Mouse (Mus musculus) MEL (cell line): ENCODE results near the gene Gm7694. TPM values are rescaled to one million over a fixed set of nuclear protein-coding genes. Genes with fewer than 3 reads are reported as not detected.

Experiments used
- DNase-seq: peaks from one replicate; pipeline ENCODE4 v3.0.0; 2011; ENCODE audit warnings: low read depth, low spot score
- H3K27ac ChIP-seq: 2 replicates; pipeline ENCODE4 v1.5.1; 2012; ENCODE audit warnings: low read depth, mild to moderate bottlenecking, control low read depth, low read length, moderate library complexity; ENCODE audit not compliant: control insufficient read depth
- H3K27me3 ChIP-seq, 2 experiments: fragments of 150-350 bp in 1 of 2; sonication (generic) in 1 of 2; 2 replicates each; pipeline ENCODE4 v1.6.1; 2012; ENCODE audit warnings: low read length in 2 of 2, mild to moderate bottlenecking in 2 of 2, improper control_type of control experiment in 1 of 2, moderate library complexity in 1 of 2; ENCODE audit not compliant: insufficient read depth in 2 of 2, control insufficient read depth in 1 of 2
- H3K36me3 ChIP-seq, 2 experiments: 2 replicates each; pipeline ENCODE4 v1.6.1; 2012 to 2014; ENCODE audit warnings: low read length in 2 of 2, improper control_type of control experiment in 1 of 2, inconsistent platforms in 1 of 2, mild to moderate bottlenecking in 1 of 2; ENCODE audit not compliant: insufficient read depth in 2 of 2, control insufficient read depth in 1 of 2
- H3K4me1 ChIP-seq, 2 experiments: fragments of 150-350 bp in 1 of 2; sonication (generic) in 1 of 2; 2 replicates each; pipeline ENCODE4 v1.6.1; 2012; ENCODE audit warnings: low read length in 2 of 2, improper control_type of control experiment in 1 of 2, mild to moderate bottlenecking in 1 of 2; ENCODE audit not compliant: insufficient read depth in 2 of 2, control insufficient read depth in 1 of 2
- H3K4me3 ChIP-seq, 2 experiments: fragments of 150-350 bp in 1 of 2; sonication (generic) in 1 of 2; 2 replicates each; pipeline ENCODE4 v1.5.1; 2012; ENCODE audit warnings: low read depth in 2 of 2, low read length in 2 of 2, mild to moderate bottlenecking in 2 of 2, moderate library complexity in 2 of 2, control low read depth in 1 of 2, improper control_type of control experiment in 1 of 2; ENCODE audit not compliant: control insufficient read depth in 1 of 2, insufficient read depth in 1 of 2
- H3K79me2 ChIP-seq: 2 replicates; pipeline ENCODE4 v1.6.1; 2012; ENCODE audit warnings: mild to moderate bottlenecking, low read length, moderate library complexity; ENCODE audit not compliant: control insufficient read depth, poor library complexity, insufficient read depth
- H3K9ac ChIP-seq: 2 replicates; pipeline ENCODE4 v1.6.1; 2012; ENCODE audit warnings: low read depth, mild to moderate bottlenecking, control low read depth, low read length, moderate library complexity; ENCODE audit not compliant: control insufficient read depth, poor library complexity, severe bottlenecking
- H3K9me3 ChIP-seq: fragments of 150-350 bp; sonication (generic); replicated peaks from 2 replicates; pipeline ENCODE4 v1.6.1; 2012; ENCODE audit warnings: mild to moderate bottlenecking, low read length, improper control_type of control experiment, moderate library complexity; ENCODE audit not compliant: insufficient read depth
- BHLHE40 ChIP-seq: IDR thresholded peaks from 2 replicates; pipeline ENCODE4 v1.6.1; 2012; ENCODE audit warnings: low read depth, mild to moderate bottlenecking, inconsistent platforms, low read length, improper control_type of control experiment, borderline replicate concordance
- CHD1 ChIP-seq: IDR thresholded peaks from 2 replicates; pipeline ENCODE4 v1.6.1; 2012; ENCODE audit warnings: low read depth, mild to moderate bottlenecking, inconsistent platforms, low read length, improper control_type of control experiment
- E2F4 ChIP-seq: IDR thresholded peaks from 2 replicates; pipeline ENCODE4 v1.6.1; 2011; ENCODE audit warnings: low read depth, low read length, improper control_type of control experiment, borderline replicate concordance
- ETS1 ChIP-seq: IDR thresholded peaks from 2 replicates; pipeline ENCODE4 v1.6.1; 2012; ENCODE audit warnings: low read depth, mild to moderate bottlenecking, inconsistent platforms, low read length, improper control_type of control experiment, moderate library complexity
- GABPA ChIP-seq: IDR thresholded peaks from 2 replicates; pipeline ENCODE4 v1.6.1; 2012; ENCODE audit warnings: low read depth, mild to moderate bottlenecking, inconsistent platforms, low read length, improper control_type of control experiment, moderate library complexity
- GATA1 ChIP-seq: IDR thresholded peaks from 2 replicates; pipeline ENCODE4 v1.6.1; 2011; ENCODE audit warnings: low read depth, low read length, improper control_type of control experiment
- HCFC1 ChIP-seq: IDR thresholded peaks from 2 replicates; pipeline ENCODE4 v1.6.1; 2012; ENCODE audit warnings: low read depth, mild to moderate bottlenecking, inconsistent platforms, low read length, improper control_type of control experiment, moderate library complexity
- JUND ChIP-seq: IDR thresholded peaks from 2 replicates; pipeline ENCODE4 v1.6.1; 2011; ENCODE audit warnings: low read depth, mild to moderate bottlenecking, improper control_type of control experiment, low read length
- KAT2A ChIP-seq: conservative IDR thresholded peaks from 2 replicates; pipeline ENCODE4 v1.6.1; 2012; ENCODE audit warnings: low read depth, low read length, improper control_type of control experiment, inconsistent platforms
- MAFK ChIP-seq: IDR thresholded peaks from 2 replicates; pipeline ENCODE4 v1.6.1; 2011; ENCODE audit warnings: low read depth, mild to moderate bottlenecking, low read length, improper control_type of control experiment, borderline replicate concordance
- MAX ChIP-seq: IDR thresholded peaks from 2 replicates; pipeline ENCODE4 v1.6.1; 2011; ENCODE audit warnings: low read length, improper control_type of control experiment
- MAZ ChIP-seq: IDR thresholded peaks from 2 replicates; pipeline ENCODE4 v1.6.1; 2012; ENCODE audit warnings: low read depth, mild to moderate bottlenecking, inconsistent platforms, low read length, improper control_type of control experiment
- MYB ChIP-seq: IDR thresholded peaks from 2 replicates; pipeline ENCODE4 v1.6.1; 2011; ENCODE audit warnings: mild to moderate bottlenecking, low read depth, low read length, improper control_type of control experiment
- MYC ChIP-seq: IDR thresholded peaks from 2 replicates; pipeline ENCODE4 v1.6.1; 2011; ENCODE audit warnings: low read depth, mild to moderate bottlenecking, low read length, improper control_type of control experiment, moderate library complexity
- POLR2A ChIP-seq, 2 experiments: IDR thresholded peaks; 2 replicates each; pipeline ENCODE4 v1.6.1; 2011 to 2012; ENCODE audit warnings: low read length in 2 of 2, mild to moderate bottlenecking in 2 of 2, control low read depth in 1 of 2, improper control_type of control experiment in 1 of 2, low read depth in 1 of 2, moderate library complexity in 1 of 2; ENCODE audit not compliant: control insufficient read depth in 1 of 2, insufficient read depth in 1 of 2, poor library complexity in 1 of 2
- POLR2AphosphoS2 ChIP-seq: IDR thresholded peaks from 2 replicates; pipeline ENCODE4 v1.6.1; 2011; ENCODE audit warnings: low read length, improper control_type of control experiment
- POLR2AphosphoS5 ChIP-seq: IDR thresholded peaks from 2 replicates; pipeline ENCODE4 v1.6.1; 2012; ENCODE audit warnings: low read depth, borderline replicate concordance, mild to moderate bottlenecking, inconsistent platforms, low read length, moderate library complexity, mixed read lengths
- RCOR1 ChIP-seq: IDR thresholded peaks from 2 replicates; pipeline ENCODE4 v1.6.1; 2012; ENCODE audit warnings: low read depth, mild to moderate bottlenecking, inconsistent platforms, low read length, improper control_type of control experiment
- SMC3 ChIP-seq: IDR thresholded peaks from 2 replicates; pipeline ENCODE4 v1.6.1; 2011; ENCODE audit warnings: low read depth, low read length, improper control_type of control experiment
- TAL1 ChIP-seq: IDR thresholded peaks from 2 replicates; pipeline ENCODE4 v1.6.1; 2012; ENCODE audit warnings: mild to moderate bottlenecking, inconsistent platforms, low read length, moderate library complexity, mixed read lengths
- TCF12 ChIP-seq: IDR thresholded peaks from 2 replicates; pipeline ENCODE4 v1.6.1; 2014; ENCODE audit warnings: low read depth, mild to moderate bottlenecking, inconsistent platforms, low read length, improper control_type of control experiment, moderate library complexity
- UBTF ChIP-seq: IDR thresholded peaks from 2 replicates; pipeline ENCODE4 v1.6.1; 2012; ENCODE audit warnings: low read depth, mild to moderate bottlenecking, inconsistent platforms, low read length, improper control_type of control experiment, moderate library complexity, borderline replicate concordance; ENCODE audit not compliant: insufficient read depth
- USF2 ChIP-seq, 2 experiments: IDR thresholded peaks; 2 replicates each; pipeline ENCODE4 v1.6.1; 2011 to 2012; ENCODE audit warnings: improper control_type of control experiment in 2 of 2, low read length in 2 of 2, borderline replicate concordance in 1 of 2, inconsistent platforms in 1 of 2, low read depth in 1 of 2, mild to moderate bottlenecking in 1 of 2; ENCODE audit not compliant: insufficient read depth in 1 of 2
- ZC3H11A ChIP-seq: IDR thresholded peaks from 2 replicates; pipeline ENCODE4 v1.6.1; 2012; ENCODE audit warnings: low read depth, mild to moderate bottlenecking, inconsistent platforms, low read length, improper control_type of control experiment
- ZMIZ1 ChIP-seq: IDR thresholded peaks from 2 replicates; pipeline ENCODE4 v1.6.1; 2012; ENCODE audit warnings: low read depth, mild to moderate bottlenecking, inconsistent platforms, low read length, improper control_type of control experiment, moderate library complexity
- polyA plus RNA-seq, 2 experiments: library from polyadenylated mRNA; stranded (reverse) in 1 of 2; unstranded in 1 of 2; fragments of >175 nt in 1 of 2; fragments of >200 nt in 1 of 2; gene quantifications; 2 replicates each; pipeline versions ENCODE4 v1.2.1 to v1.2.4; 2012; ENCODE audit warnings: low replicate concordance in 2 of 2, low read depth in 1 of 2; ENCODE audit not compliant: insufficient read length in 2 of 2, insufficient read depth in 1 of 2, missing spikeins in 1 of 2
- total RNA-seq: library from RNA; depleted of rRNA; stranded (reverse); fragments of 300-350 nt; gene quantifications from 2 replicates; pipeline ENCODE4 v1.2.3, GENCODE M21; 2012

Gm7694 gene
- total and polyA plus RNA-seq, 3 experiments = 0.19 to 1.1 TPM; not detected in 1

GRCm38 (mm10) chr1:170351080-170351479, 44.9 kb upstream of the Gm7694 start:
- Histone ChIP-seq H3K4me3 (no peak overlapping the region), H3K27ac (no peak overlapping the region), H3K36me3 (no peaks in the 10 kb centered on the region), H3K9me3 (no peaks in the 10 kb centered on the region), H3K9ac (no peak overlapping the region), H3K79me2 (no peaks in the 10 kb centered on the region), H3K27me3 (no peaks in the 10 kb centered on the region), H3K4me1 (no peaks in the 10 kb centered on the region)
- no peak for DNase-seq
- no peak for TF ChIP-seq ETS1
- TF ChIP-seq GATA1 = no peak
- no peak for TF ChIP-seq RCOR1
- no peak for TF ChIP-seq MAFK
- TF ChIP-seq UBTF = no peak
- TF ChIP-seq MAZ = no peak
- no peak for TF ChIP-seq CHD1
- TF ChIP-seq KAT2A = no peak
- no peak for TF ChIP-seq POLR2AphosphoS2
- no peak for TF ChIP-seq USF2 (IDR thresholded peaks at IDR 0.05; ENCODE audit: borderline replicate concordance in 1 of 2, insufficient read depth in 1 of 2, low read depth in 1 of 2, low read length in 2 of 2)
- no peak for TF ChIP-seq POLR2A (IDR thresholded peaks at IDR 0.05; ENCODE audit: control insufficient read depth in 1 of 2, insufficient read depth in 1 of 2, low read depth in 1 of 2, low read length in 2 of 2, poor library complexity in 1 of 2)
- no peak for TF ChIP-seq ZMIZ1
- no peak for TF ChIP-seq SMC3
- no peak for TF ChIP-seq POLR2AphosphoS5
- TF ChIP-seq MYC = no peak
- no peak for TF ChIP-seq JUND
- TF ChIP-seq MYB = no peak
- TF ChIP-seq MAX = no peak
- TF ChIP-seq TAL1 = no peak
- no peak for TF ChIP-seq ZC3H11A

GRCm38 (mm10) chr1:170346266-170346665, 40.1 kb upstream of the Gm7694 start:
- Histone ChIP-seq H3K9me3 (no peaks in the 10 kb centered on the region), H3K79me2 (no peaks in the 10 kb centered on the region), H3K4me3 (no peak overlapping the region), H3K36me3 (no peaks in the 10 kb centered on the region), H3K27ac (no peak overlapping the region), H3K4me1 (no peaks in the 10 kb centered on the region), H3K27me3 (no peaks in the 10 kb centered on the region), H3K9ac (no peak overlapping the region)
- DNase-seq = no peak
- TF ChIP-seq TCF12 = no peak
- TF ChIP-seq GABPA = no peak
- TF ChIP-seq MYB = no peak
- TF ChIP-seq E2F4 = no peak
- TF ChIP-seq HCFC1 = no peak
- no peak for TF ChIP-seq TAL1
- TF ChIP-seq RCOR1 = no peak
- TF ChIP-seq GATA1 = no peak
- TF ChIP-seq POLR2AphosphoS2 = no peak
- TF ChIP-seq MAZ = no peak
- TF ChIP-seq CHD1 = no peak
- no peak for TF ChIP-seq POLR2A (IDR thresholded peaks at IDR 0.05; ENCODE audit: control insufficient read depth in 1 of 2, insufficient read depth in 1 of 2, low read depth in 1 of 2, low read length in 2 of 2, poor library complexity in 1 of 2)
- TF ChIP-seq BHLHE40 = no peak
- TF ChIP-seq, all 39 proteins: peak for 0
